Mouse (Mus musculus) layer of hippocampus, adult 9-11 months (tissue): Measurements from ENCODE around the gene Clpsl2.
"Not testable (repeated sequence)": the region's sequence is repeated elsewhere in the genome, so short reads cannot be mapped to it uniquely, and the experiment has no call there.

ENCODE experiments used
- DNase-seq: peaks from one replicate; pipeline ENCODE4 v3.0.0; 2022

Clpsl2 gene

GRCm38 (mm10) chr17:28521071-28521726 lies 28.0 kb upstream of the Clpsl2 start:
- DNase-seq, result no peak

- DNase-seq, result no peak
These were observed 27.3 kb upstream of the Clpsl2 start for GRCm38 (mm10) chr17:28521920-28522319.

GRCm38 (mm10) chr17:28522623-28523354 lies 26.4 kb upstream of the Clpsl2 start:
- peak; percentile 94 for DNase-seq

GRCm38 (mm10) chr17:28523355-28524008 lies 25.7 kb upstream of the Clpsl2 start:
- DNase-seq, result no peak

GRCm38 (mm10) chr17:28524009-28524695 lies 25.1 kb upstream of the Clpsl2 start:
- DNase-seq, result no peak

GRCm38 (mm10) chr17:28524831-28525430 lies 24.3 kb upstream of the Clpsl2 start:
- no peak for DNase-seq

- no peak for DNase-seq
These were observed 21.8 kb upstream of the Clpsl2 start for GRCm38 (mm10) chr17:28527184-28528042.

- DNase-seq, result peak; percentile 81
These were observed 21.2 kb upstream of the Clpsl2 start for GRCm38 (mm10) chr17:28528043-28528351.

- DNase-seq, result no peak
These were observed 20.1 kb upstream of the Clpsl2 start for GRCm38 (mm10) chr17:28529116-28529515.

GRCm38 (mm10) chr17:28530506-28530905 lies 18.7 kb upstream of the Clpsl2 start, which contains the start of gene Armc12:
TSS of gene Armc12 (plus strand) at chr17:28530806.
- DNase-seq, result no peak

- DNase-seq, result no peak
These were observed 17.3 kb upstream of the Clpsl2 start for GRCm38 (mm10) chr17:28531946-28532345.

GRCm38 (mm10) chr17:28532557-28532956 lies 16.7 kb upstream of the Clpsl2 start:
- DNase-seq, result no peak

- no peak for DNase-seq
These were observed 15.9 kb upstream of the Clpsl2 start for GRCm38 (mm10) chr17:28533327-28533726.

- DNase-seq, result no peak
These were observed 11.3 kb upstream of the Clpsl2 start for GRCm38 (mm10) chr17:28537881-28538280.

GRCm38 (mm10) chr17:28546925-28547324 lies 2.3 kb upstream of the Clpsl2 start:
- DNase-seq, result no peak

- no peak for DNase-seq
These were observed 661 bp upstream of the Clpsl2 start for GRCm38 (mm10) chr17:28548550-28548949.

- DNase-seq, result peak; percentile 62
These were observed 4.0 kb downstream of the Clpsl2 start for GRCm38 (mm10) chr17:28553040-28553793.

- DNase-seq, result not testable (repeated sequence)
These were observed 4.8 kb downstream of the Clpsl2 start for GRCm38 (mm10) chr17:28554021-28554420.

GRCm38 (mm10) chr17:28556635-28557396 lies 7.6 kb downstream of the Clpsl2 start:
- DNase-seq, result no peak

- DNase-seq, result no peak
These were observed 8.6 kb downstream of the Clpsl2 start for GRCm38 (mm10) chr17:28557772-28558171.
